Mouse (Mus musculus): ENCODE measurements around the gene Grb10. TPM values are rescaled to one million over a fixed set of nuclear protein-coding genes. Genes with fewer than 3 reads are reported as not detected.
A peak's percentile ranks its signal among the peaks of the same experiment; 100 is the strongest.

The Grb10 gene
- polyA plus RNA-seq, 1 experiment from 2014 or later: 74.6 TPM

- WGBS: 85% methylated on average over 5 of the region's 5 CpGs
- H3K4me1 ChIP-seq (ENCODE audit: control insufficient read depth, insufficient read depth, low read length): no peaks in the 10 kb centered on the region
- no peaks in the 10 kb centered on the region for H3K27me3 ChIP-seq (ENCODE audit: control insufficient read depth, insufficient read depth, low read depth, low read length)
- no peak overlapping the region for H3K27ac ChIP-seq (ENCODE audit: low read length)
- no peak overlapping the region for H3K4me2 ChIP-seq (ENCODE audit: low read length)
- no peak overlapping the region for H3K4me3 ChIP-seq (ENCODE audit: low read depth, low read length)
- no peaks in the 10 kb centered on the region for H3K9me3 ChIP-seq (replicated peaks; ENCODE audit: control insufficient read depth, low read length, poor library complexity, severe bottlenecking)
- no peak overlapping the region for H3K9ac ChIP-seq (ENCODE audit: low read depth, low read length)
- H3K36me3 ChIP-seq (ENCODE audit: control insufficient read depth, insufficient read depth, low read length): no peaks in the 10 kb centered on the region
- no peak for ATAC-seq
Observed at GRCm38 (mm10) chr11:11901509-11901908, 137.0 kb downstream of the Grb10 start.

- no peak overlapping the region for H3K27ac ChIP-seq (ENCODE audit: low read length)
- H3K4me1 ChIP-seq (ENCODE audit: control insufficient read depth, insufficient read depth, low read length): no peaks in the 10 kb centered on the region
- H3K9ac ChIP-seq (ENCODE audit: low read depth, low read length): no peak overlapping the region
- ATAC-seq: no peak
- H3K4me3 ChIP-seq (ENCODE audit: low read depth, low read length): no peak overlapping the region
- H3K9me3 ChIP-seq (replicated peaks; ENCODE audit: control insufficient read depth, low read length, poor library complexity, severe bottlenecking): no peaks in the 10 kb centered on the region
- no peaks in the 10 kb centered on the region for H3K27me3 ChIP-seq (ENCODE audit: control insufficient read depth, insufficient read depth, low read depth, low read length)
- no peaks in the 10 kb centered on the region for H3K36me3 ChIP-seq (ENCODE audit: control insufficient read depth, insufficient read depth, low read length)
- no peak overlapping the region for H3K4me2 ChIP-seq (ENCODE audit: low read length)
- 90% methylated on average over 3 of the region's 3 CpGs for WGBS
Observed at GRCm38 (mm10) chr11:11898496-11898895, 140.0 kb downstream of the Grb10 start.

- no peak for ATAC-seq
- Histone ChIP-seq H3K9me3 (replicated peaks; ENCODE audit: control insufficient read depth, low read length, poor library complexity, severe bottlenecking) (no peaks in the 10 kb centered on the region), H3K27ac (ENCODE audit: low read length) (no peak within 1 kb of the TSS), H3K4me2 (ENCODE audit: low read length) (no peak within 1 kb of the TSS), H3K4me3 (ENCODE audit: low read depth, low read length) (no peak within 1 kb of the TSS), H3K36me3 (ENCODE audit: control insufficient read depth, insufficient read depth, low read length) (no peaks in the 10 kb centered on the region), H3K4me1 (ENCODE audit: control insufficient read depth, insufficient read depth, low read length) (no peaks in the 10 kb centered on the region), H3K27me3 (ENCODE audit: control insufficient read depth, insufficient read depth, low read depth, low read length) (no peaks in the 10 kb centered on the region), H3K9ac (ENCODE audit: low read depth, low read length) (no peak within 1 kb of the TSS)
- WGBS: 84% methylated on average over 12 of the region's 12 CpGs
Observed at GRCm38 (mm10) chr11:11897645-11898357, 140.7 kb downstream of the Grb10 start, which contains the start of gene Ddc. Gene Ddc (minus strand): TSS chr11:11898144.

GRCm38 (mm10) chr11:11895479-11895878 lies 143.0 kb downstream of the Grb10 start:
- H3K27me3 ChIP-seq (ENCODE audit: control insufficient read depth, insufficient read depth, low read depth, low read length): no peaks in the 10 kb centered on the region
- WGBS: 91% methylated on average over 2 of the region's 2 CpGs

GRCm38 (mm10) chr11:11893769-11894168 lies 144.7 kb downstream of the Grb10 start:
- H3K27me3 ChIP-seq (ENCODE audit: control insufficient read depth, insufficient read depth, low read depth, low read length): no peaks in the 10 kb centered on the region
- no peak for ATAC-seq
- H3K36me3 ChIP-seq (ENCODE audit: control insufficient read depth, insufficient read depth, low read length): no peaks in the 10 kb centered on the region
- H3K4me1 ChIP-seq (ENCODE audit: control insufficient read depth, insufficient read depth, low read length): peaks cover 2% of the 10 kb centered on the region; the same call in 1 of the 2 replicates
- no peaks in the 10 kb centered on the region for H3K9me3 ChIP-seq (replicated peaks; ENCODE audit: control insufficient read depth, low read length, poor library complexity, severe bottlenecking)
- no peak overlapping the region for H3K4me2 ChIP-seq (ENCODE audit: low read length)
- 97% methylated on average over 1 of the region's 1 CpGs for WGBS
- H3K9ac ChIP-seq (ENCODE audit: low read depth, low read length): no peak overlapping the region
- no peak overlapping the region for H3K4me3 ChIP-seq (ENCODE audit: low read depth, low read length)
- no peak overlapping the region for H3K27ac ChIP-seq (ENCODE audit: low read length)

More at GRCm38 (mm10) chr11:11895479-11895878, 143.0 kb downstream of the Grb10 start:
- H3K9me3 ChIP-seq (replicated peaks; ENCODE audit: control insufficient read depth, low read length, poor library complexity, severe bottlenecking): no peaks in the 10 kb centered on the region
- no peak overlapping the region for H3K4me2 ChIP-seq (ENCODE audit: low read length)
- ATAC-seq: no peak
- no peak overlapping the region for H3K9ac ChIP-seq (ENCODE audit: low read depth, low read length)
- no peaks in the 10 kb centered on the region for H3K36me3 ChIP-seq (ENCODE audit: control insufficient read depth, insufficient read depth, low read length)
- no peak overlapping the region for H3K27ac ChIP-seq (ENCODE audit: low read length)
- no peak overlapping the region for H3K4me3 ChIP-seq (ENCODE audit: low read depth, low read length)
- H3K4me1 ChIP-seq (ENCODE audit: control insufficient read depth, insufficient read depth, low read length): no peaks in the 10 kb centered on the region

GRCm38 (mm10) chr11:11892993-11893602 lies 145.4 kb downstream of the Grb10 start:
- Histone ChIP-seq H3K4me3 (ENCODE audit: low read depth, low read length) (no peak overlapping the region), H3K9me3 (replicated peaks; ENCODE audit: control insufficient read depth, low read length, poor library complexity, severe bottlenecking) (no peaks in the 10 kb centered on the region), H3K27me3 (ENCODE audit: control insufficient read depth, insufficient read depth, low read depth, low read length) (no peaks in the 10 kb centered on the region), H3K4me1 (ENCODE audit: control insufficient read depth, insufficient read depth, low read length) (peaks cover 2% of the 10 kb centered on the region; the same call in 1 of the 2 replicates), H3K9ac (ENCODE audit: low read depth, low read length) (no peak overlapping the region), H3K27ac (ENCODE audit: low read length) (no peak overlapping the region), H3K4me2 (ENCODE audit: low read length) (no peak overlapping the region), H3K36me3 (ENCODE audit: control insufficient read depth, insufficient read depth, low read length) (no peaks in the 10 kb centered on the region)
- ATAC-seq: no peak
- WGBS: 49% methylated on average over 10 of the region's 10 CpGs

GRCm38 (mm10) chr11:11891832-11892231 lies 146.7 kb downstream of the Grb10 start:
- no peak overlapping the region for H3K9ac ChIP-seq (ENCODE audit: low read depth, low read length)
- no peak overlapping the region for H3K4me2 ChIP-seq (ENCODE audit: low read length)
- H3K4me1 ChIP-seq (ENCODE audit: control insufficient read depth, insufficient read depth, low read length): peaks cover 2% of the 10 kb centered on the region; the same call in 1 of the 2 replicates
- no peak overlapping the region for H3K27ac ChIP-seq (ENCODE audit: low read length)
- no peak for ATAC-seq
- no peaks in the 10 kb centered on the region for H3K27me3 ChIP-seq (ENCODE audit: control insufficient read depth, insufficient read depth, low read depth, low read length)
- no peaks in the 10 kb centered on the region for H3K9me3 ChIP-seq (replicated peaks; ENCODE audit: control insufficient read depth, low read length, poor library complexity, severe bottlenecking)
- H3K36me3 ChIP-seq (ENCODE audit: control insufficient read depth, insufficient read depth, low read length): no peaks in the 10 kb centered on the region
- no peak overlapping the region for H3K4me3 ChIP-seq (ENCODE audit: low read depth, low read length)

GRCm38 (mm10) chr11:11890139-11890741 lies 148.2 kb downstream of the Grb10 start:
- 49% methylated on average over 10 of the region's 10 CpGs for WGBS

GRCm38 (mm10) chr11:11888727-11889126 lies 149.8 kb downstream of the Grb10 start:
- Histone ChIP-seq H3K4me1 (ENCODE audit: control insufficient read depth, insufficient read depth, low read length) (peaks cover 8% of the 10 kb centered on the region), H3K9me3 (replicated peaks; ENCODE audit: control insufficient read depth, low read length, poor library complexity, severe bottlenecking) (no peaks in the 10 kb centered on the region), H3K36me3 (ENCODE audit: control insufficient read depth, insufficient read depth, low read length) (no peaks in the 10 kb centered on the region), H3K27ac (ENCODE audit: low read length) (0 out of 2 replicates have a peak overlapping the region, but pooled peaks have one; percentile 14), H3K9ac (ENCODE audit: low read depth, low read length) (no peak overlapping the region), H3K27me3 (ENCODE audit: control insufficient read depth, insufficient read depth, low read depth, low read length) (no peaks in the 10 kb centered on the region), H3K4me2 (ENCODE audit: low read length) (no peak overlapping the region), H3K4me3 (ENCODE audit: low read depth, low read length) (no peak overlapping the region)
- ATAC-seq: no peak
- 86% methylated on average over 3 of the region's 3 CpGs for WGBS

More at GRCm38 (mm10) chr11:11890139-11890741, 148.2 kb downstream of the Grb10 start:
- H3K4me2 ChIP-seq (ENCODE audit: low read length): no peak overlapping the region
- no peaks in the 10 kb centered on the region for H3K9me3 ChIP-seq (replicated peaks; ENCODE audit: control insufficient read depth, low read length, poor library complexity, severe bottlenecking)
- no peak overlapping the region; the same call in 1 of the 2 replicates for H3K9ac ChIP-seq (ENCODE audit: low read depth, low read length)
- no peak; the same call in 1 of the 2 replicates for ATAC-seq
- H3K4me1 ChIP-seq (ENCODE audit: control insufficient read depth, insufficient read depth, low read length): peaks cover 2% of the 10 kb centered on the region; the same call in 1 of the 2 replicates
- no peak overlapping the region for H3K4me3 ChIP-seq (ENCODE audit: low read depth, low read length)
- H3K27me3 ChIP-seq (ENCODE audit: control insufficient read depth, insufficient read depth, low read depth, low read length): no peaks in the 10 kb centered on the region
- H3K36me3 ChIP-seq (ENCODE audit: control insufficient read depth, insufficient read depth, low read length): no peaks in the 10 kb centered on the region
- peak overlapping the region; percentile 2; the same call in 1 of the 2 replicates for H3K27ac ChIP-seq (ENCODE audit: low read length)

All from midbrain, embryonic 16.5 days (tissue).